Mouse (Mus musculus): Measurements from ENCODE around the gene Slc25a12. TPM values are rescaled to one million over a fixed set of nuclear protein-coding genes. Genes with fewer than 3 reads are reported as not detected.

Slc25a12 gene
- polyA plus RNA-seq, 1 experiment from 2014 or later = 85.2 TPM

GRCm38 (mm10) chr2:71343884-71344640 lies 23.5 kb downstream of the Slc25a12 start:
- ATAC-seq (ENCODE audit: low FRiP score, low TSS enrichment) = no peak
- no peak overlapping the region for H3K4me3 ChIP-seq (replicated peaks; ENCODE audit: low read depth, low read length)
- 93% methylated on average over 10 of the region's 10 CpGs for WGBS
- H3K27me3 ChIP-seq (ENCODE audit: control insufficient read depth, insufficient read depth, low read length) = no peaks in the 10 kb centered on the region
- DNase-seq = no peak
- H3K36me3 ChIP-seq (ENCODE audit: control insufficient read depth, insufficient read depth, low read length) = peaks cover 11% of the 10 kb centered on the region
- no peak overlapping the region for H3K27ac ChIP-seq (replicated peaks; ENCODE audit: low read depth, low read length)
- no peaks in the 10 kb centered on the region for H3K9me3 ChIP-seq (ENCODE audit: control insufficient read depth, low read length)
- no peak overlapping the region for H3K4me2 ChIP-seq (ENCODE audit: low read length)
- H3K9ac ChIP-seq (replicated peaks; ENCODE audit: low read length) = no peak overlapping the region
- H3K4me1 ChIP-seq (ENCODE audit: control insufficient read depth, insufficient read depth, low read length) = no peaks in the 10 kb centered on the region

GRCm38 (mm10) chr2:71340126-71340525 lies 27.4 kb downstream of the Slc25a12 start:
- Histone ChIP-seq H3K9ac (replicated peaks; ENCODE audit: low read length) (no peak overlapping the region), H3K4me1 (ENCODE audit: control insufficient read depth, insufficient read depth, low read length) (no peaks in the 10 kb centered on the region), H3K4me2 (ENCODE audit: low read length) (no peak overlapping the region), H3K4me3 (replicated peaks; ENCODE audit: low read depth, low read length) (no peak overlapping the region), H3K36me3 (ENCODE audit: control insufficient read depth, insufficient read depth, low read length) (peaks cover 11% of the 10 kb centered on the region), H3K27me3 (ENCODE audit: control insufficient read depth, insufficient read depth, low read length) (no peaks in the 10 kb centered on the region), H3K9me3 (ENCODE audit: control insufficient read depth, low read length) (no peaks in the 10 kb centered on the region), H3K27ac (replicated peaks; ENCODE audit: low read depth, low read length) (no peak overlapping the region)
- 93% methylated on average over 5 of the region's 5 CpGs for WGBS
- DNase-seq (no peak), ATAC-seq (ENCODE audit: low FRiP score, low TSS enrichment) (no peak)

- ATAC-seq (ENCODE audit: low FRiP score, low TSS enrichment) (no peak), DNase-seq (no peak)
- Histone ChIP-seq H3K9me3 (ENCODE audit: control insufficient read depth, low read length) (no peaks in the 10 kb centered on the region), H3K36me3 (ENCODE audit: control insufficient read depth, insufficient read depth, low read length) (peaks cover 12% of the 10 kb centered on the region), H3K9ac (replicated peaks; ENCODE audit: low read length) (no peak overlapping the region), H3K4me3 (replicated peaks; ENCODE audit: low read depth, low read length) (no peak overlapping the region), H3K4me2 (ENCODE audit: low read length) (no peak overlapping the region), H3K4me1 (ENCODE audit: control insufficient read depth, insufficient read depth, low read length) (no peaks in the 10 kb centered on the region), H3K27ac (replicated peaks; ENCODE audit: low read depth, low read length) (no peak overlapping the region), H3K27me3 (ENCODE audit: control insufficient read depth, insufficient read depth, low read length) (no peaks in the 10 kb centered on the region)
- 88% methylated on average over 12 of the region's 12 CpGs for whole genome bisulfite sequencing
Observed at GRCm38 (mm10) chr2:71338145-71338796, 29.3 kb downstream of the Slc25a12 start.

GRCm38 (mm10) chr2:71336631-71337030 lies 30.9 kb downstream of the Slc25a12 start:
- DNase-seq (no peak), ATAC-seq (ENCODE audit: low FRiP score, low TSS enrichment) (no peak)
- Histone ChIP-seq H3K4me2 (ENCODE audit: low read length) (no peak overlapping the region), H3K9me3 (ENCODE audit: control insufficient read depth, low read length) (no peaks in the 10 kb centered on the region), H3K4me3 (replicated peaks; ENCODE audit: low read depth, low read length) (no peak overlapping the region), H3K9ac (replicated peaks; ENCODE audit: low read length) (no peak overlapping the region), H3K36me3 (ENCODE audit: control insufficient read depth, insufficient read depth, low read length) (peaks cover 13% of the 10 kb centered on the region), H3K27me3 (ENCODE audit: control insufficient read depth, insufficient read depth, low read length) (no peaks in the 10 kb centered on the region), H3K27ac (replicated peaks; ENCODE audit: low read depth, low read length) (no peak overlapping the region), H3K4me1 (ENCODE audit: control insufficient read depth, insufficient read depth, low read length) (no peaks in the 10 kb centered on the region)
- WGBS = 94% methylated on average over 6 of the region's 6 CpGs

- WGBS = 77% methylated on average over 5 of the region's 6 CpGs
- Histone ChIP-seq H3K27me3 (ENCODE audit: control insufficient read depth, insufficient read depth, low read length) (no peaks in the 10 kb centered on the region), H3K4me1 (ENCODE audit: control insufficient read depth, insufficient read depth, low read length) (no peaks in the 10 kb centered on the region), H3K9me3 (ENCODE audit: control insufficient read depth, low read length) (no peaks in the 10 kb centered on the region), H3K36me3 (ENCODE audit: control insufficient read depth, insufficient read depth, low read length) (peaks cover 13% of the 10 kb centered on the region), H3K4me3 (replicated peaks; ENCODE audit: low read depth, low read length) (no peak overlapping the region), H3K27ac (replicated peaks; ENCODE audit: low read depth, low read length) (no peak overlapping the region), H3K9ac (replicated peaks; ENCODE audit: low read length) (no peak overlapping the region), H3K4me2 (ENCODE audit: low read length) (no peak overlapping the region)
- DNase-seq (no peak), ATAC-seq (ENCODE audit: low FRiP score, low TSS enrichment) (no peak)
Observed at GRCm38 (mm10) chr2:71336209-71336608, 31.3 kb downstream of the Slc25a12 start.

- no peak for DNase-seq
- Histone ChIP-seq H3K9ac (replicated peaks; ENCODE audit: low read length) (no peak overlapping the region), H3K27me3 (ENCODE audit: control insufficient read depth, insufficient read depth, low read length) (no peaks in the 10 kb centered on the region), H3K36me3 (ENCODE audit: control insufficient read depth, insufficient read depth, low read length) (peaks cover 19% of the 10 kb centered on the region), H3K27ac (replicated peaks; ENCODE audit: low read depth, low read length) (no peak overlapping the region), H3K4me2 (ENCODE audit: low read length) (no peak overlapping the region), H3K9me3 (ENCODE audit: control insufficient read depth, low read length) (no peaks in the 10 kb centered on the region), H3K4me3 (replicated peaks; ENCODE audit: low read depth, low read length) (no peak overlapping the region), H3K4me1 (ENCODE audit: control insufficient read depth, insufficient read depth, low read length) (no peaks in the 10 kb centered on the region)
- ATAC-seq (ENCODE audit: low FRiP score, low TSS enrichment) = no peak
- 92% methylated on average over 22 of the region's 22 CpGs for WGBS
Observed at GRCm38 (mm10) chr2:71333986-71334822, 33.3 kb downstream of the Slc25a12 start.

- DNase-seq (no peak), ATAC-seq (ENCODE audit: low FRiP score, low TSS enrichment) (no peak)
- Histone ChIP-seq H3K4me2 (ENCODE audit: low read length) (no peak overlapping the region), H3K27ac (replicated peaks; ENCODE audit: low read depth, low read length) (no peak overlapping the region), H3K27me3 (ENCODE audit: control insufficient read depth, insufficient read depth, low read length) (no peaks in the 10 kb centered on the region), H3K4me3 (replicated peaks; ENCODE audit: low read depth, low read length) (no peak overlapping the region), H3K9me3 (ENCODE audit: control insufficient read depth, low read length) (no peaks in the 10 kb centered on the region), H3K9ac (replicated peaks; ENCODE audit: low read length) (no peak overlapping the region), H3K4me1 (ENCODE audit: control insufficient read depth, insufficient read depth, low read length) (no peaks in the 10 kb centered on the region), H3K36me3 (ENCODE audit: control insufficient read depth, insufficient read depth, low read length) (peaks cover 24% of the 10 kb centered on the region)
- 94% methylated on average over 3 of the region's 3 CpGs for WGBS
Observed at GRCm38 (mm10) chr2:71329761-71330160, 37.8 kb downstream of the Slc25a12 start.

GRCm38 (mm10) chr2:71328391-71329160 lies 39.0 kb downstream of the Slc25a12 start:
- H3K9me3 ChIP-seq (ENCODE audit: control insufficient read depth, low read length) = no peaks in the 10 kb centered on the region
- H3K36me3 ChIP-seq (ENCODE audit: control insufficient read depth, insufficient read depth, low read length) = peaks cover 27% of the 10 kb centered on the region
- H3K27ac ChIP-seq (replicated peaks; ENCODE audit: low read depth, low read length) = no peak overlapping the region
- DNase-seq (no peak), ATAC-seq (ENCODE audit: low FRiP score, low TSS enrichment) (no peak)
- H3K4me2 ChIP-seq (ENCODE audit: low read length) = no peak overlapping the region
- H3K4me3 ChIP-seq (replicated peaks; ENCODE audit: low read depth, low read length) = no peak overlapping the region
- no peak overlapping the region for H3K9ac ChIP-seq (replicated peaks; ENCODE audit: low read length)
- no peaks in the 10 kb centered on the region for H3K4me1 ChIP-seq (ENCODE audit: control insufficient read depth, insufficient read depth, low read length)
- 67% methylated on average over 15 of the region's 15 CpGs for WGBS
- no peaks in the 10 kb centered on the region for H3K27me3 ChIP-seq (ENCODE audit: control insufficient read depth, insufficient read depth, low read length)

Data from midbrain, embryonic 14.5 days (tissue).